Mouse (Mus musculus): ENCODE data around the gene Pan3. TPM values are rescaled to one million over a fixed set of nuclear protein-coding genes. Genes with fewer than 3 reads are reported as not detected.
A peak's percentile ranks its signal among the peaks of the same experiment; 100 is the strongest.

Gene Pan3
- polyA plus RNA-seq, 1 experiment = 111 TPM

- H3K4me1 ChIP-seq (ENCODE audit: control insufficient read depth, insufficient read depth, low read length) = no peaks in the 10 kb centered on the region
- no peaks in the 10 kb centered on the region for H3K27me3 ChIP-seq (ENCODE audit: control insufficient read depth, insufficient read depth, low read length, poor library complexity, severe bottlenecking)
Observed at GRCm38 (mm10) chr5:147426048-147426805, 3.7 kb upstream of the Pan3 start.

GRCm38 (mm10) chr5:147430361-147430935 lies 487 bp downstream of the Pan3 start:
- Histone ChIP-seq H3K4me3 (ENCODE audit: low read depth, low read length) (peak overlapping the region; percentile 93), H3K27ac (ENCODE audit: insufficient read depth, low read length) (peak overlapping the region; percentile 73), H3K9ac (ENCODE audit: low read depth, poor library complexity, severe bottlenecking) (peak overlapping the region; percentile 95), H3K27me3 (ENCODE audit: control insufficient read depth, insufficient read depth, low read length, poor library complexity, severe bottlenecking) (no peaks in the 10 kb centered on the region), H3K4me1 (ENCODE audit: control insufficient read depth, insufficient read depth, low read length) (peaks cover 3% of the 10 kb centered on the region), H3K36me3 (ENCODE audit: control insufficient read depth, insufficient read depth, low read length, poor library complexity, severe bottlenecking) (no peaks in the 10 kb centered on the region), H3K9me3 (replicated peaks; ENCODE audit: control insufficient read depth, insufficient read depth, low read length, poor library complexity, severe bottlenecking) (no peaks in the 10 kb centered on the region)
- TF ChIP-seq POLR2A (IDR thresholded peaks at IDR 0.05; ENCODE audit: insufficient read depth, low read length) (no peak), EP300 (IDR thresholded peaks at IDR 0.05; ENCODE audit: insufficient read depth, low read depth, low read length) (no peak), CTCF (IDR thresholded peaks at IDR 0.05; ENCODE audit: low read depth, low read length) (no peak)

More at GRCm38 (mm10) chr5:147426048-147426805, 3.7 kb upstream of the Pan3 start:
- Histone ChIP-seq H3K36me3 (ENCODE audit: control insufficient read depth, insufficient read depth, low read length, poor library complexity, severe bottlenecking) (no peaks in the 10 kb centered on the region), H3K9me3 (replicated peaks; ENCODE audit: control insufficient read depth, insufficient read depth, low read length, poor library complexity, severe bottlenecking) (no peaks in the 10 kb centered on the region), H3K4me3 (ENCODE audit: low read depth, low read length) (no peak overlapping the region), H3K9ac (ENCODE audit: low read depth, poor library complexity, severe bottlenecking) (no peak overlapping the region), H3K27ac (ENCODE audit: insufficient read depth, low read length) (no peak overlapping the region)
- TF ChIP-seq CTCF (IDR thresholded peaks at IDR 0.05; ENCODE audit: low read depth, low read length) (no peak), EP300 (IDR thresholded peaks at IDR 0.05; ENCODE audit: insufficient read depth, low read depth, low read length) (no peak), POLR2A (IDR thresholded peaks at IDR 0.05; ENCODE audit: insufficient read depth, low read length) (no peak)

GRCm38 (mm10) chr5:147430936-147431839 lies 1.2 kb downstream of the Pan3 start:
- Histone ChIP-seq H3K4me1 (ENCODE audit: control insufficient read depth, insufficient read depth, low read length) (peaks cover 3% of the 10 kb centered on the region), H3K27me3 (ENCODE audit: control insufficient read depth, insufficient read depth, low read length, poor library complexity, severe bottlenecking) (no peaks in the 10 kb centered on the region), H3K9ac (ENCODE audit: low read depth, poor library complexity, severe bottlenecking) (peak overlapping the region; percentile 95), H3K36me3 (ENCODE audit: control insufficient read depth, insufficient read depth, low read length, poor library complexity, severe bottlenecking) (no peaks in the 10 kb centered on the region), H3K27ac (ENCODE audit: insufficient read depth, low read length) (no peak overlapping the region), H3K9me3 (replicated peaks; ENCODE audit: control insufficient read depth, insufficient read depth, low read length, poor library complexity, severe bottlenecking) (no peaks in the 10 kb centered on the region), H3K4me3 (ENCODE audit: low read depth, low read length) (peak overlapping the region; percentile 93)
- TF ChIP-seq EP300 (IDR thresholded peaks at IDR 0.05; ENCODE audit: insufficient read depth, low read depth, low read length) (no peak), POLR2A (IDR thresholded peaks at IDR 0.05; ENCODE audit: insufficient read depth, low read length) (no peak), CTCF (IDR thresholded peaks at IDR 0.05; ENCODE audit: low read depth, low read length) (no peak)

- H3K9ac ChIP-seq (ENCODE audit: low read depth, poor library complexity, severe bottlenecking) = no peak overlapping the region
- H3K27me3 ChIP-seq (ENCODE audit: control insufficient read depth, insufficient read depth, low read length, poor library complexity, severe bottlenecking) = no peaks in the 10 kb centered on the region
- no peak overlapping the region for H3K4me3 ChIP-seq (ENCODE audit: low read depth, low read length)
- no peak overlapping the region for H3K27ac ChIP-seq (ENCODE audit: insufficient read depth, low read length)
- H3K4me1 ChIP-seq (ENCODE audit: control insufficient read depth, insufficient read depth, low read length) = peaks cover 3% of the 10 kb centered on the region
- H3K9me3 ChIP-seq (replicated peaks; ENCODE audit: control insufficient read depth, insufficient read depth, low read length, poor library complexity, severe bottlenecking) = no peaks in the 10 kb centered on the region
- TF ChIP-seq POLR2A (IDR thresholded peaks at IDR 0.05; ENCODE audit: insufficient read depth, low read length) (no peak), EP300 (IDR thresholded peaks at IDR 0.05; ENCODE audit: insufficient read depth, low read depth, low read length) (no peak), CTCF (IDR thresholded peaks at IDR 0.05; ENCODE audit: low read depth, low read length) (no peak)
- no peaks in the 10 kb centered on the region for H3K36me3 ChIP-seq (ENCODE audit: control insufficient read depth, insufficient read depth, low read length, poor library complexity, severe bottlenecking)
Observed at GRCm38 (mm10) chr5:147432927-147433326, 3.0 kb downstream of the Pan3 start.

- H3K27me3 ChIP-seq (ENCODE audit: control insufficient read depth, insufficient read depth, low read length, poor library complexity, severe bottlenecking) = no peaks in the 10 kb centered on the region
- no peak overlapping the region for H3K9ac ChIP-seq (ENCODE audit: low read depth, poor library complexity, severe bottlenecking)
- no peak overlapping the region for H3K27ac ChIP-seq (ENCODE audit: insufficient read depth, low read length)
- no peak overlapping the region for H3K4me3 ChIP-seq (ENCODE audit: low read depth, low read length)
- TF ChIP-seq CTCF (IDR thresholded peaks at IDR 0.05; ENCODE audit: low read depth, low read length) (no peak), EP300 (IDR thresholded peaks at IDR 0.05; ENCODE audit: insufficient read depth, low read depth, low read length) (no peak), POLR2A (IDR thresholded peaks at IDR 0.05; ENCODE audit: insufficient read depth, low read length) (no peak)
- H3K4me1 ChIP-seq (ENCODE audit: control insufficient read depth, insufficient read depth, low read length) = peaks cover 3% of the 10 kb centered on the region
- no peaks in the 10 kb centered on the region; the same call in 1 of the 2 replicates for H3K9me3 ChIP-seq (replicated peaks; ENCODE audit: control insufficient read depth, insufficient read depth, low read length, poor library complexity, severe bottlenecking)
- H3K36me3 ChIP-seq (ENCODE audit: control insufficient read depth, insufficient read depth, low read length, poor library complexity, severe bottlenecking) = no peaks in the 10 kb centered on the region; the same call in 1 of the 2 replicates
Observed at GRCm38 (mm10) chr5:147435224-147435623, 5.3 kb downstream of the Pan3 start.
